Mouse (Mus musculus): Measurements from ENCODE around the gene Spata21.

Spata21 gene

DNA sequence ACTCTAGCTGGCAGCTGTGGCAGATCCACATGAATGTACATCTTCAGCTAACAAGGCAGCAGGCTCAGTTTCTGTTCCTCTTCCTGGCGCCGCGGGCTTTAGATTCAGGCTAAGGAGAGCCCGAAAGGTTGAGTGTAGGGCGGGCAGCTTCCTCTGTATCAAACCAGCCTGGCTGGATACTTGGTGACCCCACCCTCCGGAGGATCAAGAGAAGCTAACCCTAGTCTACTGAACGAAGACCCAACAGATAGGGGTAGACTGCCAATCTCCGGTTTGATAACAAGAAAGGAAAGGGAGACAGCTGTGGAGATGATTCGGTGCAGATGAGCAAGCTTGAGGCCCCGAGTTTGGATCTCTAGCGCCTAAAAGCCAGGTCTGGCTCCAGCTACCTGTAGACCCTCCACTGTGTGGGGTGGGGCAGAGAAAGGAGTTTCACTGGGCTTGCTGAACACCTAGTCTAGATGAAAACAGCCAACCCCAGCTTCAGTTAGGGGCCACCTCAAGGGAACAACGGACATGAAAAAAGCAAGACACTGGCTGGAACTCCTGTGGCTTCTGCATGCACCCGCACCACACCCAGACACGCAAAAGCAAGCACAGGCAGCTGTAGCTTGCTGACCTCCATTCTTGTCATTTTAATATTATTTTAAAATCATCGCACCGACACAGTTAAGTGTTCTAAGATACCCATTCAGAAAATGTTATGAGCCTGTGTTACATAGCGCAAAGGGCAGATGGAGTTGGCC is 11.2 kb upstream of the Spata21 start:
- peak; percentile 86 to 88 for DNase-seq

DNA sequence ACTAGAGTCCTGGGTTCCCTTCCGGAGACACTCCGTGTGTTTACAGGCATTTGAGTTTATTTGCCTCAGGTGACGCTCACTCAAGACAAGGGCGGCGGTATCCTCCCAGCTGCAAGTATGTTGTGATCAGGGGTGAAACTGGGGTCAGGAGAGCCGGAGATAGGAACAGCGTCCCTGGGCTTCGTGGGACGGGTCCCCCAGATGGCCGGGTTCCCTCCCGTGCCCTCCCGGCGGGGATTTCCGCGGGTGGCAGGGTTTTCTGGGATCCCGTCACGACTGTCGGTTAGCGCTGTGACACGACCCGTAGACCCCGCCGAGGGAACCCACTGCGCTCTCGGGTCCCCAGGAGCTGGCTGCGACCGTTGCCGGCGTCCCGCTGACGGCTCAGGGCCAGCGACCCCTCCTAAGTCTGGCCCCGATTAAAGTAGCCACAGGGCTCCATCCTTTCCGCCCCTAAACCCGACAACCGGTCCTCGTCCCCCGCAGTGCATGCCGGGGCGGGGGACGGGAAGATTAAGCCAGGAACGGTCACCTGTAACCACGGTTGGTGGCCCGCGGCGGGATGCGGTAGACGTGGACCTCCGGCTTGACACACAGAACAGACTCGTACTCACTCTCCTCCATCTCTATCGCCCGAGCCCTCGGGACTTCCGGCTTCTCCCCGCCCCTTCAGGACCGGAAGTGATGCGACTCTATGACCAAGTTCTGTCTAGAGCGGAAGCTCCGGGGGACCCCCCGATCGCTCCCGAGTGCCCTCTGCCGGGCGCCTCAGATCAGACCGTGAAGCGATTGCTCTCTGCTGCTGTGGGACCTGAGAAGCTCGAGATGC is 10.2 kb upstream of the Spata21 start, which contains the start of gene Necap2:
TSS of gene Necap2 (minus strand) at position 677 of the 829 bp plus-strand sequence.
- DNase-seq, result peak; percentile 98

DNA sequence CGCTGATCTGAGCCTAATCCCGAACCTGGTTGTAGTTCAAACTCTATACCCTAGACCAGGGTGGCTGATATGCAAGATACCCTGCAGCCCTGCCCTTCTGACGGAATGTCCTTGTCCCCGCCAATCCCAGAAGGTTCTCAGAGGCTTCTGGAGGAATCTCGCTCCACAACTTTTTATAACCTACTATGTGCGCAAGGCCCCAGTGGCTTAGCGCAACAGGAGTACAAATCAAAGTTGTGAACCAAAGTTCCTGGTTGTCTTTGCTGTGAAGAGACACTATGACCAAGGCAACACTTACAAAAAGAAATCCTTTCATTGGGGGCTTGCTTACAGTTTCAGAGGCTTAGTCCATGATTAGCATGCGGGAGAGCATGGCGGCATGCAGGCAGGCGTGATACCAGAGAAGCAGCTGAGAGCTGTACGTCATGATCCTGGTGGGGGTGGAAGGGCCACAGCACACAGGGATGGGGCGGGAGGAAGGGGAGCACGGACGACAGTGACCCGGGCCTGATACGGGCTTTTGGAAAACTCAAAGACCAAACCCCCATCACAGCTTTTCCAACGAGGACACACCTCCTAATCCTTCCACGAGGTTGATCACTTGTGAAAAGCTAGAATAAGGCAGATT is 9.5 kb upstream of the Spata21 start:
- no peak for DNase-seq

DNA sequence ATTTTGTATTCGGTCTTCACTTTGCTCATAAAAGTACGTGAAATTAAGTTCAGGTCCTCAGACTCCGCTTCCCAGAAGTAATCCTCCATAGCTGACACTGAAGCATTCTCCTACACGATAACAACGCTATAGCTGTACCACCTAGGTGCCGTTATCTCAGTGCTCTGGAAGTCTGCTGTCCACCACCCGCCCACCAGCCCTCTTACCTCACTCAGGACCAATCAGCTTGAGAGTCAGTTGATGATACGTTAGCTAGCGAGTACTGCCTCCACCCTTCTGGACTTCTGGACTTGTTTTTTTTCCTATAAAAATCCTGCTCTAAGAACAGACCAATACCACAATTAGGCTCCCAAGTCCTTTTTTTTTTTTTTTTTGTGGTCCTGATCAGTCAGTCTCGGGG is 1.3 kb upstream of the Spata21 start:
- DNase-seq, result no peak

DNA sequence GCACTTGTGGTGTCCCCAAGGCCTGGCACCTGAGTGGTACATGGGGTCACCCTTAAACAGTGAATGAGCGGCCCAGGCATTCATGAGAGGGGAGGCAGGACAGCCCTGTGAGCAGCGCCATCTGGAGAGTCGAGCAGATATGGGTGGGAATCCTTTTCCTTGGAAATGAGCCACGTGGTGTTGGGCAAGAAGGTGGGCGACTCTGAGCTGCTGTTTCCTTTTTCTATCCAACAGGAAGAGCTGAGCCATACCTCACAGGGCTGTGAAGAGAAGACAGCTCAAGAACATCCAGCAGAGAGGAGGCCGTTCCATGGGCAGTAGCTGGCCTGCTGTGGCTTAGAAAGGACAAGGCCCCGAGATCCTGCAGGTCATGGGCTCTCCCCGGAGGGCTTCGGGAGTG is 581 bp downstream of the Spata21 start:
- no peak for DNase-seq

GRCm38 (mm10) chr4:141095016-141095415 is 6.9 kb downstream of the Spata21 start:
- no peak for DNase-seq

DNA sequence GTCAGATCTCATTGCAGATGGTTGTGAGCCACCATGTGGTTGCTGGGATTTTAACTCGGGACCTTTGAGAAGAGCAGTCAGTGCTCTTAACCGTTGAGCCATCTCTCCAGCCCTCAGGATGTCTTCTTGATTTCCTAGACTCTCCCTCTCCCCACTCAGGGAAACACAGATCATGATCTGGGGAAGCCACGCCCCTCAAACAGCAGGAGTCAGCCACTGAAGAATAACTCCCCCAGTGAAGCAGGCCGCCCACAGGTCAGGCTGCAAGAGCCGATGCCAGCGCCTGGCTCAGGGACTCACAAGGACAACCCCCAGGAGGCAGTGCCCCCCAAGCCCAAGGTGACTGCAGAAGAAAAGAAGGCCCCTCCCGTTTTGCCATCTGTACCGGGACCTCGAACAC is 8.6 kb downstream of the Spata21 start:
- DNase-seq, result no peak

GRCm38 (mm10) chr4:141098935-141099334 is 10.8 kb downstream of the Spata21 start:
- DNase-seq, result no peak

DNA sequence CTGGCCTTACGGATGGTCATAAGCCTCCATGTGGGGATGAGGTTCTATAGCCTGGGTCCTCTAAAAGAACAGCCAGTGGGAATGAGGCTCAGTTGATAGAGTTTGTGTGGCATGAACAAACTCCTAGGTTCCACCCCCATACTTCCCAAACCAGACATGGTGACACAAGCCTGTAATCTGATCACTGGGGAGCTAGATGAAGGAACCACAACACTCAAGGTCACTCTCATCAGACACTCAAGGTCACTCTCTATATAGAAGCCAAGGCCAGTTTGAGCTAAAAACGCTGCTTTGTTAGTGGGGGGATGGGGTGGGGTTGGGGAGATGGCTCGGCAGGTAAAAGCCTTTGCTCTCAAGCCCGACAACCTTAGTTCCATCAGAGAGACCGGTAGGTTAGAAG is 11.8 kb downstream of the Spata21 start:
- DNase-seq, result no peak

DNA sequence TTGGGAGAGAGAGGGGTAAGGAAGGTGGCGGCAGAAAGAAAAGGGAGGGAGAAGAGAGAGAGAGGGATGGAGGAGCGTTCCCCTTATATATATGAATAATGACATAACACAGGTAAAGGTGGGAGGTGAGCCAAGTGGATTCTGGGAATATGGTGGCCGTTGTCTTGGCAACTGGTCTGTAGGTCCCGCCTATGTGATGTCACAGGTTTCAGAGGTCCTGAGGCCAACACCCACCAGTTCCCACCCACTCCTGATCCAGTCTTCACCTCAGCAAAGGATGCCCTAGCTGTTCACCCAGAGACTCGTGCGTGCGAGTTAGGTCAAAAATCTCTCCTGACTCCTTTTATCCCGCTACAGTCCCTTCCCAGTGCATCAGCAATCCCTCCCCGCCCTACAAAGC is 13.2 kb downstream of the Spata21 start:
- DNase-seq, result no peak

DNA sequence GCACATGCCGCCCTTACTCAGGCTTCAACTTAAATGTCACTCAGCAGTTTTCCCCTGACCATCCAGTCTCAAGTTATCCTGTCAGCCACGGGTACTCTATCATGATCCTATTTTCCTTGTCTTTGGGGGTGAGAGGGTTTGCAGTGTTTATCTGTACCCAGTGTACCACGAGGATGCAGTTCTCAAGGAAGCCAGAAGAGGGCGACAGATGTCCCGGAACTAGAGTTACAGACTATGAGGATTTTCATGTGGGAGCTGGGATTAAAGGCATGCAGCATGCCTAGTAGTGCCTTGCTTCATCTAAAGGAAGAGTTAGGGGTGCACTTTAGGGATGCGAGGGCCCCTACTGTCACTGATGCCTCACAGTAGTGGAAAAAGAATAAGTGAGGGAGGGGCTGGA is 13.7 kb downstream of the Spata21 start:
- peak; percentile 28 to 40 for DNase-seq

GRCm38 (mm10) chr4:141106526-141107183 is 18.5 kb downstream of the Spata21 start:
- no peak for DNase-seq

GRCm38 (mm10) chr4:141108196-141108732 is 20.1 kb downstream of the Spata21 start:
- no peak for DNase-seq

DNA sequence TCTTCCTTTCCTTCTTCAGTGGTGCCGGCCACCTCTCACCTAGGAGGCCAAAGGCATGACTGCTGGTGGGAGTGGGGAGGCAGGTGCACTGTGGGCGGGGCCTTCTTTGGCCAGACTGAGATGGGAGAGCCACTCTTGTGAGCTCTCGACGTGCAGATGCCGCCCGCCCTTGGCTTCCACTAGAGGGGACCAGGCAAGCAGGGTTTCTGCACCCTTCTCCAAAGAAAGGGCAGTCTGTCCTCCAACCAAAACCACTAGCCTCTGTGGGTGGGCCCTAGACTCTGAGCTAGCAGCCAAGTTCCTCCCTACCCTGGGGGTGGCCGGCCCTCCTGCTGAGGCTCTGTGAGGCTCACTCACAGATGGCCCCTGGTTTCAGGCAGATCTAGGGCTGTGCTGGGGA is 25.7 kb downstream of the Spata21 start:
- DNase-seq, result no peak

- DNase-seq, result no peak
Observed at GRCm38 (mm10) chr4:141114521-141114981, 26.4 kb downstream of the Spata21 start.

GRCm38 (mm10) chr4:141115398-141115797 is 27.3 kb downstream of the Spata21 start:
- DNase-seq, result no peak

DNA sequence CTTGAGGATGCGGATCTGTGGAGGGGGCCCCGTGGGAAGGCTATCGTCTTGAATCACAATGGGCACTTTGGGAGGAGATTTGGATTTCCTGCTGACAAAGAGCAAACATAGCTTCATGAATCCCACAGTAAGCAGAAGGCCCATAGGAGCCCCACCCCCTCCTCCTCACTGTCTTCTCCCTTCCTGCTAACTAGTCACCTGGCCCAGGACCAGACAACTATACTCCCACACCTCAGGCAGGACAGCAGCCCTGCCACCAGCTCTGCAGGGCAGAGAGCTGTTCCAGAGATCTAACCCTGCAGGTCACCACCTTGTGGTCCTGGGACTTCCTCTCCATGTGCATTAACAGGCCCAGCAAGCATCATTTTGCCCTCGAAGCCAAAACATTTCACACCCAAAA is 30.6 kb downstream of the Spata21 start:
- DNase-seq, result no peak

DNA sequence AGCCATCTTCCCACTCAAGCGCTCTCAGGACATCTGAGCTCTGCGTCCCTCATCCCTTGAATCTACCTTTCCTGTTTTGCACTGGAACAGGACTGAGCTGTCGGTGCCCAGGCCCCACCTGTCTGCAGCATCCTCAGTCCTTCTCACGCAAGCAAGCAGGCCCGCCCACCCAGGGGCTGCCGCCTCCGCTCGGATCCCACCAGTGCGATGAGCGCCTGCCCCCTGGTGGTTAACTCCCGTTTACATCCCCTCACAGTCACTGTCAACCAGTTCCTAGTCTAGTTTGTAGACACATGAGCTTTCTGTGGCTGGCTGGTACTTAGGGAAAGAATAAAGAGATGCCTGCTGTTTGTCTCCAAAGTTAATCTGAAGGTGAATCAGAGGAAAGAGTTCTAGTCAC is 32.6 kb downstream of the Spata21 start:
- DNase-seq, result peak; percentile 56 to 62

- DNase-seq, result no peak
Observed at GRCm38 (mm10) chr4:141122663-141123062, 34.5 kb downstream of the Spata21 start.

DNA sequence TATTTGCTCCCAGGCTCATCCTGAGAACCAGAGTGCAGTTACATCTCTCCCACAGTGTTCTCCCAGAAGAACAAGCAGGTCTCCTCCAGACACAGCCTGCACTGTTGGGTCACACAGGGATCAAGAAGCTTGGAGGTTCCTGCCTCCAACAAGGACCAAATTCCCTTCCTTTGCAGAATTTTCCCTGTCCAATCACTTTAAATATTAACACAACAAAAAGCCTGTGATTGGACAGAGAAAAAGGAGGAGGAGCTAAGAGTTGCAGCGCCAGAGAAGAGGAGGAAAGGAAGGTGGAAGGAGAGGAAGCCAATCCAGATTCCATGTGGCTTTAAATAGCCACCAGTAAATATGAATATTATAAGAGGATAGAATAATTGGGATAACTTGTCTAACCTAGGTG is 34.9 kb downstream of the Spata21 start:
- DNase-seq, result no peak

GRCm38 (mm10) chr4:141129190-141129710 is 41.1 kb downstream of the Spata21 start:
- DNase-seq, result no peak

- no peak for DNase-seq
Observed at GRCm38 (mm10) chr4:141130704-141131342, 42.7 kb downstream of the Spata21 start.

Measured in B cell, adult 2 months (primary cell).